Mouse (Mus musculus) monocyte, adult 5-6 weeks (primary cell): ENCODE data around the gene Pdzd2. TPM values are rescaled to one million over a fixed set of nuclear protein-coding genes. Genes with fewer than 3 reads are reported as not detected.

Experiments used
- ATAC-seq: fragments of 153-309, 156-312 bp; replicated peaks from 2 replicates; pipeline ENCODE4 v1.8.0; 2017; ENCODE audit warnings: mild to moderate bottlenecking; ENCODE audit not compliant: low TSS enrichment, insufficient number of reproducible peaks, severe bottlenecking, poor library complexity, low FRiP score
- total RNA-seq: library from RNA; stranded (forward); fragments of 200-1000, 200-491, 200-594 nt; gene quantifications from 3 replicates; pipeline ENCODE4 v1.2.3, GENCODE M21; 2017

Gene Pdzd2
- total RNA-seq, 1 experiment from 2014 or later: 5.9 TPM

DNA sequence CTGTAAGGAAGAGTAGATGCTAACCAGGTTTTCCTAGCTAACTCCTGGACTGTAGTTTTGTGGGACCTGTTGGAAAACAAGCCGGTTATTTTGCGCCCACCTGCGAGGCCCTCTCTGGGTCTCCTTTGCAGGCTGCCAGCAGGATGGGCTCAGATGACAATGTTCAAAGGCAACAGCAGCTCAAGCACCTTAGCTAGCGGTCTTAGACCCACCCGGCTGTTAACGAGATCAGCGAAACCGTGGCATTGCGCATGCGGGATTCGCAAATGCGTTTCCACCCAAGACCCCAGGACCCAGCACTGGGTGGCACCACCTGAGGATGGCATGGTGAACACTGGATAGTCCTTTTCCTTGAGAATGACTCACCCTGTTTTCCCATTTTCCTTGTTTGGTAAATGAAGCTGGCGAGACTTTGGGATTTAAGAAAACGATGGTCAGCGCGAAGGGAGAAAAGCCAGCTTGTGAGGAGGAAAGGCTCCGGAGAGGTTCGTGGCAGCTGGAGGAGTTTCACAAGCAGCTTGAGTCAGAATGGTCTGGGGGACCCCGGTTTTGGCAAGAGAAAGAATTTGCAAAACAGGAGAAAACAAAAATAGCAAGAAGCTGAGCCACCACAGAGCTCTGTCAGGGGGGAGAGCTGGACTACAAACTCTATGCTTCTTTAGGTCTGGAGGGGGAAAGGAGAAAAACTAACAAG, 379.1 kb downstream of the Pdzd2 start:
- no peak for ATAC-seq

- ATAC-seq: no peak
Measured at GRCm38 (mm10) chr15:12358384-12358783, 381.3 kb downstream of the Pdzd2 start.

DNA sequence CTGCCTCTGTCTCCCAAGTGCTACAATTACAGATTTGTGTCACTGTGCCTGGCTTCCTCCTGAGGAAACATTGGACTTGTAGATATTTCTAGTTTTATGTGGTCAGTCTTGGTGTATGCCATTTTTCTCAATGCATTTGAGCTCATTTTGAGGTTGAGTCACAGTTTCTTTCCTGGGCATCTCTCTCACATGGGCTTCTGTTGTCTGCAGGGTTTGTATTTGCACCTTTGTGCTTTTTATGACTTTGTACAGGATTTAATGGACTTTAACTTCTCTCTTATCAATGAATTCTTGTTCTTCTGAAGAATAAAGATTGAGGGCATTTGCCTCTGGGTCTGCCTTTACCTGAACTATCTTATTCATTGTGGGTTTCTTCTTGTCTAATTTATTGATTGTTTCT, 382.3 kb downstream of the Pdzd2 start:
- no peak for ATAC-seq

GRCm38 (mm10) chr15:12355907-12356306, 383.8 kb downstream of the Pdzd2 start:
- ATAC-seq: no peak

DNA sequence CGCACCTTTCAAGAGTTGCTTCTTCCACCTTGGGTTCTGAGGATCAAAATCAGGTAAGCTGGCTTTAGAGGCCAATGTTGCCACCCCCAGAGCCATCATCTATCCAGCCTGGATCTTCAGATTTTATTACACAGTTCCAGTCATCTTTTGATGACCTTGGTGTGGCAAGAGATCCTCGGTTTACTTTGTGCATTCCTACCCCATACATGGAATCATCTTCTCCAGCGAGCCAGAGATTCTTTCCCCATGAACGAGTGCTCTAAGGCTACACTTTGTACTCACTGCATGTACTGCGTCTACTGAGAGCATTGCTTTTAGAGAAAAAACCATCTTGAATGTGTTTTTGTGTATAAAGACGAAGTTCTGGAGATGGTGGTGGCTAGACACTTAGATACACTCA, 384.5 kb downstream of the Pdzd2 start:
- ATAC-seq: no peak

- ATAC-seq: no peak
Measured at GRCm38 (mm10) chr15:12354281-12354810, 385.4 kb downstream of the Pdzd2 start.

DNA sequence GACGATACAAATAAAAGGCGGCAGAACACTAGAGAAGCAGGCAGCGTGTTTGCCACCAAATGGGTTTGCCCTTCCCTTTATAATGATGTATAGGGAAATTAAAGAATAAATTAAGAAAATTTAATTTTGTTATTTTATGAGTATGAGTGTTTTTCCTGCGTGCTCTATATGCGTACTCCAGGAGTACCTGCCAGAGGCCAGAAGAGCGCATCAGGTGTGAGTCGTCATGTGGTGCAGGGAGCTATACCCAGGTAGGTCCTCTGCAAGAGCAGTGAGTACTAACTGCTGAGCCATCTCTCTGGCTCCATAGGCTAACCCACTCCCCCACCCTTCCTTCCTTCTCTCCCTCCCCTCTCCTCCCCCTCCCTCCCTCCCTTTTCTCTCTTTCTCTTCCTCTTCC, 388.3 kb downstream of the Pdzd2 start:
- no peak for ATAC-seq

DNA sequence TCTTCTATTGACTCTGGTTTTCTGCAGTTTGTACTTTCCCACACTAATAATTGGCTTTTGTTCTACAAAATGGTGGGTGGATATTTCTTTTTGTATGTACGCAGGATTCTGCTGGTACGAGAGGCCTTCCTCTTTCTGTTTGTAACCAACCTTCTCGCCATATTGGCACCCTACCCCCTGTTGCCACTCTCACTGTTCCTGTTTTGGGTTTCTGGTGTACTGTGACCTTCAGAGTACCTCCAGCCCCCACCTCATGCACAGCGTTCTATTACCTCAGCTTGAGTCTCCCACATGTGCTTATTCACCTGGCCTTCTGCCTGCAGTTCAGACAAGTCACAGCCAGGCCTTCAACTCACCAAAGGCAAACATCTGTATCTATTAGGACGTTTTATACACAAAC, 389.9 kb downstream of the Pdzd2 start:
- no peak for ATAC-seq

GRCm38 (mm10) chr15:12348950-12349349, 390.8 kb downstream of the Pdzd2 start:
- ATAC-seq: no peak

- ATAC-seq: no peak
Measured at GRCm38 (mm10) chr15:12346916-12347315, 392.8 kb downstream of the Pdzd2 start.

- no peak for ATAC-seq
Measured at GRCm38 (mm10) chr15:12341401-12341758, 398.3 kb downstream of the Pdzd2 start.

DNA sequence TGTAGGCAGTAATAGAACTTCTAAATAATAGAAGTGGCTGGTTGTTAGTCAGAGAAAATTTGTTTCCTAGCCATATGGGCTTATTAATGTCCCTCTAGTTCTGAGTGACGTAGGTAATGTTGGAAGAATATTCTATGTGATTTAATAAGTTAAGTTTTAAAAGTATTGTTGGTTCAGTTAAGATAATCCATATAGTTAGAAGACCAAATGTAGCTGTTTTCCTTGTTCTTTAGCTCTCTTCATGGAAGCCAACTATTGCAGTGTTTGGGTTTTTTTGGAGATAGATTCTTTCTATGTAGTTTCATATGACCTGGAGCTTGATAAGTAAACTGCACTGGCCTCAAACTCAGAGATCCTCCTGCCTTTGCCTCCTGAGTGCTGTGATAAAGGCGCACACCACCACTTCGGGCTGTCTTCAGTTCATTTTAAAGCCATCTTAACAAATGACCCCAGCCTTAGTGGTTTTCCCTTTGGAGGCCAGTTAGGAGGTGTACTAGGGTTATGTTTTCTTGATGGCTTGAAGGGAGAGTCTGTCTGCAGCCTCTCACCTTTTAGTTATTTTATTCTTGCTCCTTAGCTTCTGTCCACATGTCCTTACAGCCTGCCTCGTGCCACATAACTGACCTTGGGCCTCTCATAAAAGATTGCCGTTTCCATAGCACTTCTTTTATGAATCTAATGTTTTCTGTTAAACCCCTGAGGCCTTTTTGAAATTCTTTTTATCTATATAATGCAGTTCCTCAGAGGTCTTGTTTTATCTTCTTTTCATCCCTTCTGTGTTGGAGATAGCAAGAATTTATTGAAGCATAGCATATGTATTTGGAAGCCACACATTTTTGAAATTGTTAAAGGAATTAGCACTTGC, 399.0 kb downstream of the Pdzd2 start:
- ATAC-seq: no peak

GRCm38 (mm10) chr15:12337779-12338137, 402.0 kb downstream of the Pdzd2 start:
- no peak for ATAC-seq

DNA sequence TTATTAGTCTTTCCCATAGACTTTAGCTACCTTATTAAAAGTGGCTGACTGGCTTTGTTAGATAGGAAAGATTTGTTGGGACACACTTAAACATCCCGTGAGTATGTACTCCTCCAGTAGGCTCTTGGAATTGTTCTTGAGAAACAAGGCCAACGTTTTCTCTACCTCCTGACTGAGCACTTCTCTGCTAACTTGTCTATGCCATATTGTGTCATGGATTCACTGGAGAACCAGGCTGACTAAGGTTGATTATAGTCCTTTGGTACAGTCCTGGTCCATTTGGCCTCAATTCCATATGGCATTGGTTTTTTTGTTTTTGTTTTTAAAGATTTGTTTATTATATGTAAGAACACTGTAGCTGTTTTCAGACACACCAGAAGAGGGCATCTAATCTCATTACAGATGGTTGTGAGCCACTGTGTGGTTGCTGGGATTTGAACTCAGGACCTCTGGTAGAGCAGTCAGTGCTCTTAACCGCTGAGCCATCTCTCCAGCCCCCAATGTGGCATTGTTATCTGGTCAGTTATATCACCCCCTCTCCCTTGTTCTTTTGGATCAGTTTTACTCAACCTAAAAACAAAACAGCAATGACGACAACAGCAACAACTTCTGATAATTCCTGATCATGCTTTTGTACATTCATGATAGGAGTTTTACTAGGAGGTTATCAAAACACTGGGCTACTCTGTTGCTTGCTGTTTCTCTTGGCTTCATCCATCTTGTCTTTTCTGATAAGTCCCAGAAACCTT, 402.5 kb downstream of the Pdzd2 start:
- ATAC-seq: no peak

DNA sequence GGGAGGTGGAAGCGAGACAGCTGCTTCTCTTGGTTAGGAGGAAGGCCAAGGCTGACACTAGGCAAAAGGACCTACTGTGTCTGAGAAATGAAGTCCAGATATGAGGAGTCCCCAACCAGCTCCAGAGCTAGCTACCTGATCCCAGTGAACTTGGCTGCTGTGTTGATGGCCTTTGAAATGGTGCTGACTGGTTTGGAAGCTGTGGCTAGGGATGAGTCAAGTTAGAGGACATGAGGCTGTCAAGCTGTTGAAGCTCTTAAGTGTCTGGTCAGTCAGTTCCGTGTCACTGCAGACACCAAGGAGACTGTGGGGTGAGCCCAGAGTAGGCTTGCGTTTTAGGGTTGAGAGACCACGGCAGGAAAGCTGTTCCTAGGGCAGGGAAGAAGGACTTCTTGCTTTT, 405.3 kb downstream of the Pdzd2 start:
- no peak for ATAC-seq

- no peak for ATAC-seq
Measured at GRCm38 (mm10) chr15:12331300-12331699, 408.4 kb downstream of the Pdzd2 start.

- no peak for ATAC-seq
Measured at GRCm38 (mm10) chr15:12330892-12331291, 408.8 kb downstream of the Pdzd2 start.

DNA sequence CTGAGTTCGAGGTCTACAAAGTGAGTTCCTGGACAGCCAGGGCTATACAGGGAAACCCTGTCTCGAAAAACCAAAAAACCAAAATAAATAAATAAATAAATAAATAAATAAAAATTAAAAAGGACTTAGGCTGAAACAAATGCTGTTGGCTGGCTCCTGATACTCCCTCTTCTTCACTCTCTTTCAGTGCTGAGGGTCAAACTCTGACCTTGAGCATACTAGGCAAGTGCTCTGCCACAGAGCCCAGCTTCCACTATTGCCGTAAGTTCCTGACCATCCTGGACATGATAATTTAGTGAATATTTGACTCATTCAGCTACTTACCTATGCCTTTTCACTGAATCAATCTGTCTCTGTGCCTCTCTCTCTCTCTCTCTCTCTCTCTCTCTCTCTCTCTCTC, 409.3 kb downstream of the Pdzd2 start:
- no peak for ATAC-seq

DNA sequence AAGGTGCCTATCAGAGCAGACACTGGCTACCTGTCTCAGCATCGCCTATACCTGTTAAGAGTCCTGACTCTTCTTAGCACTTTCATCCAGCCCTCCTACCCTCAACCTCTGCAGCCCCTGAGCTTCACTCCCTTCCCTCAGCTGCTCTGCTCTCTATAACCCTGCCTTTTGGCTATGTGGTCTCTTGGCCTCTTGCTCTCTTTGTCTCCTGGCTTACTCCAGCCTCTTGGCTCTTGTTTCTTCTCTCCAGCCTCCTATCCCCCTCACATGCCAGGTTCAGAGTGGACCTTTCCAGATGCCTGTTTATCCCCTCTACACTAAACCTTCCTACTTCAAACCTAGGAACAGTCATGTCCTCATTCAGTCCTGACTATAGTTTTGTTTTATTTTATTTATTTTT, 415.4 kb downstream of the Pdzd2 start:
- no peak for ATAC-seq
